Mouse (Mus musculus) kidney, postnatal 0 days (tissue): ENCODE measurements around the gene Zfp365. TPM values are rescaled to one million over a fixed set of nuclear protein-coding genes. Genes with fewer than 3 reads are reported as not detected.

Experiments
- ATAC-seq: fragments of 200-750 bp; cut with Nextera tagmentation; replicated peaks from 2 replicates; pipeline ENCODE4 v1.8.0; 2017; ENCODE audit warnings: low read depth, moderate number of reproducible peaks, moderate TSS enrichment, moderate library complexity; ENCODE audit not compliant: low FRiP score
- DNase-seq: peaks from one replicate; pipeline ENCODE4 v3.0.0-alpha.2; 2016; ENCODE audit warnings: low spot score
- H3K27ac ChIP-seq: fragments of 300-500 bp; sonication (generic); 2 replicates; pipeline ENCODE4 v1.5.1; 2014; ENCODE audit warnings: mild to moderate bottlenecking
- H3K27me3 ChIP-seq: fragments of 300-500 bp; sonication (generic); 2 replicates; pipeline ENCODE4 v1.6.1; 2014; ENCODE audit warnings: low read length, mixed read lengths; ENCODE audit not compliant: insufficient read depth
- H3K36me3 ChIP-seq: fragments of 300-500 bp; sonication (generic); 2 replicates; pipeline ENCODE4 v1.6.1; 2014; ENCODE audit warnings: low read length, mixed read lengths; ENCODE audit not compliant: insufficient read depth
- H3K4me1 ChIP-seq: fragments of 300-500 bp; sonication (generic); replicated peaks from 2 replicates; pipeline ENCODE4 v1.6.1; 2014; ENCODE audit warnings: antibody characterized with exemption, low read length, mixed read lengths; ENCODE audit not compliant: insufficient read depth
- H3K4me2 ChIP-seq: fragments of 300-500 bp; sonication (generic); 2 replicates; pipeline ENCODE4 v1.6.1; 2014; ENCODE audit warnings: mild to moderate bottlenecking, low read length, moderate library complexity, mixed read lengths
- H3K4me3 ChIP-seq: fragments of 300-500 bp; sonication (generic); replicated peaks from 2 replicates; pipeline ENCODE4 v1.5.1; 2014; ENCODE audit warnings: low read depth, low read length
- H3K9ac ChIP-seq: fragments of 300-500 bp; sonication (generic); 2 replicates; pipeline ENCODE4 v1.6.1; 2014; ENCODE audit warnings: low read depth, low read length
- H3K9me3 ChIP-seq: fragments of 300-500 bp; sonication (generic); replicated peaks from 2 replicates; pipeline ENCODE4 v1.6.1; 2016; ENCODE audit warnings: low read length, inconsistent platforms, mixed read lengths
- CTCF ChIP-seq: IDR thresholded peaks from 2 replicates; pipeline ENCODE4 v1.5.1; 2016; ENCODE audit warnings: antibody characterized with exemption, low read depth, mild to moderate bottlenecking, moderate library complexity
- WGBS: fragments of 180-500 bp; shearing (Covaris S2); extraction: QIAGEN DNeasy Blood & Tissue Kit; methylation state at CpG from one replicate; pipeline ENCODE4 v1.1.7; 2014; 5-methylcytosine and 5-hydroxymethylcytosine counted together
- polyA plus RNA-seq: library from polyadenylated mRNA; unstranded; fragments of >200 nt; fragmentation: Nextera tagmentation; extraction: Ambion mirVana; gene quantifications from 2 replicates; pipeline ENCODE4 v1.2.1, GENCODE M21; 2015

The Zfp365 gene
- polyA plus RNA-seq, 1 experiment from 2014 or later: 0.63 TPM

- no peak for DNase-seq
- Histone ChIP-seq H3K4me1 (no peaks in the 10 kb centered on the region), H3K4me2 (no peak overlapping the region), H3K9me3 (no peaks in the 10 kb centered on the region), H3K27me3 (no peaks in the 10 kb centered on the region), H3K27ac (no peak overlapping the region), H3K9ac (no peak overlapping the region), H3K4me3 (no peak overlapping the region), H3K36me3 (no peaks in the 10 kb centered on the region)
- no peak for ATAC-seq
- 78% methylated on average over 6 of the region's 6 CpGs for WGBS
- no peak for TF ChIP-seq CTCF
Measured at GRCm38 (mm10) chr10:67891126-67891525, 21.3 kb downstream of the Zfp365 start.

DNA sequence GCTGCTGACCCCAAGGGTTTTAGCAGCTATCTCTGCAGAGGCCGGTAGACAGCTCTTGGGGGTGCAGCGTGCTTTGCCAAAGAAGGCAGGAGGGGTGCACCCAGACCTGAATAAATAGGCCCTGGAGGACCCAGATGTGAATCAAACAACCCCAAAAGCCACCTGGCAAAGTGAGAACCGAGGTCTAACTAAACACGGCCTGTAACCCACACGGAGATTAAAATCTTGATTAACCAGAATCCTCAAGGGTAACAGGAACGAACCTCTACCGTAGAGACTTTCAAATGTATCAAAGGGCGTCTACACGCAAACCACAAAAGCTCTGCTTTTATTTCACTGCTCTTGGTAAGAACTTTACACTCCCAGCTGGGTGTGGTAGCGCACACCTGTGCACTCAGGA is 24.5 kb downstream of the Zfp365 start:
- Histone ChIP-seq H3K27me3 (no peaks in the 10 kb centered on the region), H3K4me2 (no peak overlapping the region), H3K4me1 (no peaks in the 10 kb centered on the region), H3K27ac (no peak overlapping the region), H3K9me3 (no peaks in the 10 kb centered on the region), H3K9ac (no peak overlapping the region), H3K36me3 (no peaks in the 10 kb centered on the region), H3K4me3 (no peak overlapping the region)
- TF ChIP-seq CTCF: no peak
- WGBS: 88% methylated on average over 10 of the region's 10 CpGs
- DNase-seq (no peak), ATAC-seq (no peak)

DNA sequence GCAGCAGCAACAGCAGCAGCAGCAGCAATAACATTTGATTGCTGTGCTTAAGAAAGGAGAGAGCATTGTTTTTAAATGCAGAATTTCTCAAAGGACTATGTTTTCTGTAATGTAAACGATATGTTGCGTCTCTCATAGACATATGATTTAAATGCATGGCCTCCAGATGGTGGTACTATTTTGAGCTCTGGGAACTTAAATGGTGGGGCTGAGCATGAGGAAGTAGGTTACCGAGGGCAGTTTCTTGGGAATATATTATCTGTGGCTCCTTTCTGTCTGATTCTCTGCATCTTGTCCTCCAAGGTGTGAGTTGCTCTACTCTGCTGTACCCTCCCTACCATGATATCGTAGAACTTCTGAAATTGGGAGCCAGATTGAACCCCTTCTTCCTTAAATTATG is 31.8 kb downstream of the Zfp365 start:
- DNase-seq: no peak
- 69% methylated on average over 4 of the region's 4 CpGs for WGBS
- H3K27me3 ChIP-seq: no peaks in the 10 kb centered on the region
- H3K9me3 ChIP-seq: no peaks in the 10 kb centered on the region
- no peak overlapping the region for H3K9ac ChIP-seq
- H3K27ac ChIP-seq: no peak overlapping the region
- no peak overlapping the region for H3K4me3 ChIP-seq
- H3K36me3 ChIP-seq: no peaks in the 10 kb centered on the region
- no peak for ATAC-seq
- no peak for TF ChIP-seq CTCF
- no peaks in the 10 kb centered on the region for H3K4me1 ChIP-seq
- no peak overlapping the region for H3K4me2 ChIP-seq

DNA sequence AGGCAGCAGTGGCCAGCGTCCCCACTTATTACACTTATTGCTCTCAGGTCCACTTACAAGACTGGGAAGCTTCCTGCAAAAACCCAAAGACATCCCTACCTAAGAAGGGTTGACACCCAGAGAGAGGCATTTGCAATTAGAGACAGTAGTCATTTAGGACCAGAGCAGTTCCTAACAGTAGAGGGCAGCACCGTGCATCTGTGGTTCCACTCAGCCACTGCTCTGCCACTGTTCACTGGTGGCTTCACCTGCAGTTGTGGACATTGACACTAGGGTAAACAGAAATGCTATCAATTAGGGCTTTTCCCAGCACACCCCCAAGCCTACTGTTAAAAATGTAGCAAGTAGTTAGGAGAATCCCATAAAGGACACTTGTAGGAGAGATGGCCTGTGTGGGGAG is 40.7 kb downstream of the Zfp365 start:
- Histone ChIP-seq H3K9ac (no peak overlapping the region), H3K4me1 (no peaks in the 10 kb centered on the region), H3K27me3 (no peaks in the 10 kb centered on the region), H3K4me2 (no peak overlapping the region), H3K4me3 (no peak overlapping the region), H3K9me3 (no peaks in the 10 kb centered on the region), H3K27ac (no peak overlapping the region), H3K36me3 (no peaks in the 10 kb centered on the region)
- TF ChIP-seq CTCF: peak; percentile 87
- DNase-seq (peak; percentile 81), ATAC-seq (no peak)
- WGBS: 15% methylated on average over 2 of the region's 2 CpGs

- DNase-seq: no peak
- Histone ChIP-seq H3K4me2 (no peak overlapping the region), H3K4me3 (no peak overlapping the region), H3K9me3 (no peaks in the 10 kb centered on the region), H3K27me3 (no peaks in the 10 kb centered on the region), H3K27ac (no peak overlapping the region), H3K36me3 (no peaks in the 10 kb centered on the region), H3K4me1 (no peaks in the 10 kb centered on the region), H3K9ac (no peak overlapping the region)
- no peak for ATAC-seq
- WGBS: 84% methylated on average over 3 of the region's 3 CpGs
- TF ChIP-seq CTCF: no peak
Measured at GRCm38 (mm10) chr10:67868234-67868633, 44.2 kb downstream of the Zfp365 start.

GRCm38 (mm10) chr10:67865841-67866240 is 46.6 kb downstream of the Zfp365 start:
- WGBS: 91% methylated on average over 6 of the region's 6 CpGs
- Histone ChIP-seq H3K9ac (no peak overlapping the region), H3K36me3 (no peaks in the 10 kb centered on the region), H3K4me3 (no peak overlapping the region), H3K27me3 (no peaks in the 10 kb centered on the region), H3K9me3 (no peaks in the 10 kb centered on the region), H3K4me2 (no peak overlapping the region), H3K27ac (no peak overlapping the region), H3K4me1 (no peaks in the 10 kb centered on the region)
- ATAC-seq (no peak), DNase-seq (no peak)
- no peak for TF ChIP-seq CTCF

GRCm38 (mm10) chr10:67865063-67865462 is 47.4 kb downstream of the Zfp365 start:
- no peak for DNase-seq
- no peaks in the 10 kb centered on the region for H3K4me1 ChIP-seq
- H3K9me3 ChIP-seq: no peaks in the 10 kb centered on the region
- H3K27me3 ChIP-seq: no peaks in the 10 kb centered on the region
- H3K36me3 ChIP-seq: no peaks in the 10 kb centered on the region
- WGBS: 78% methylated on average over 3 of the region's 3 CpGs
- no peak overlapping the region for H3K4me3 ChIP-seq
- no peak overlapping the region for H3K4me2 ChIP-seq
- ATAC-seq: no peak
- no peak overlapping the region for H3K27ac ChIP-seq
- no peak for TF ChIP-seq CTCF
- H3K9ac ChIP-seq: no peak overlapping the region
